Mouse (Mus musculus) lung, adult 2 months (tissue): Measurements from ENCODE around the gene Gm42906.

Source experiments
- CTCF ChIP-seq: fragments of 200-500 bp; IDR thresholded peaks from 2 replicates; pipeline ENCODE4 v1.5.1; 2011; ENCODE audit warnings: mild to moderate bottlenecking, low read length, control low read depth; ENCODE audit not compliant: insufficient read depth
- POLR2A ChIP-seq: fragments of 200-500 bp; IDR thresholded peaks from 2 replicates; pipeline ENCODE4 v1.6.1; 2011; ENCODE audit warnings: low read depth, mild to moderate bottlenecking, control low read depth, low read length, borderline replicate concordance; ENCODE audit errors: extremely low read depth

- no peak for TF ChIP-seq CTCF
- no peak for TF ChIP-seq POLR2A
These were observed 196.6 kb downstream of the Gm42906 start for GRCm38 (mm10) chr5:151231411-151231810.
